Mouse (Mus musculus): ENCODE data around the gene Asic1.

GRCm38 (mm10) chr15:99650304-99650703, 19.9 kb upstream of the Asic1 start:
- TF ChIP-seq CTCF (IDR thresholded peaks at IDR 0.05; ENCODE audit: low read depth) (no peak), EP300 (optimal IDR thresholded peaks at IDR 0.05) (no peak)
